Mouse (Mus musculus) right cerebral cortex, postnatal 4 days (tissue): Measurements from ENCODE around the gene Synpo2l.
A peak's percentile ranks its signal among the peaks of the same experiment; 100 is the strongest.

Source experiments
- DNase-seq: peaks from one replicate; pipeline ENCODE4 v3.0.0-alpha.2; 2022

Synpo2l gene

DNA sequence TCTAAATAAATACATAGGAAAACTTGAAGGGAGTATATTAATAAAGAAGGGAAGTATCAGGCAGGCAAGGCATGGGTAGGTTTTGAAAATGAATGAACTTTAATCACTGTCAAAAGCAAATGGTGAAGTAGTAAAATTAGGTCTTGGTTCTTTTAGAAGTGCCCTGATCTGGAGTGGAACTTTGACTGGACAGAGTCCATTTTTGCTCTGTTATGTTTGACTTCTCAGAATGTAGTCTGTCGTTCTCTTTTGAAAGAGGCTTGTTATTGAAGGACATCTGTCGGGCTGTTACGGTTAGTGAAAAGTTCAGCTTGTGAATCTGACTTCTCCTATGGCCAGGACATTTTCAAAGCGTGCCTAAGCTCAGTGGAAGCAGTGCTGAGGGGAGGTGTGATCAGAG lies 9.8 kb upstream of the Synpo2l start:
- no peak for DNase-seq

DNA sequence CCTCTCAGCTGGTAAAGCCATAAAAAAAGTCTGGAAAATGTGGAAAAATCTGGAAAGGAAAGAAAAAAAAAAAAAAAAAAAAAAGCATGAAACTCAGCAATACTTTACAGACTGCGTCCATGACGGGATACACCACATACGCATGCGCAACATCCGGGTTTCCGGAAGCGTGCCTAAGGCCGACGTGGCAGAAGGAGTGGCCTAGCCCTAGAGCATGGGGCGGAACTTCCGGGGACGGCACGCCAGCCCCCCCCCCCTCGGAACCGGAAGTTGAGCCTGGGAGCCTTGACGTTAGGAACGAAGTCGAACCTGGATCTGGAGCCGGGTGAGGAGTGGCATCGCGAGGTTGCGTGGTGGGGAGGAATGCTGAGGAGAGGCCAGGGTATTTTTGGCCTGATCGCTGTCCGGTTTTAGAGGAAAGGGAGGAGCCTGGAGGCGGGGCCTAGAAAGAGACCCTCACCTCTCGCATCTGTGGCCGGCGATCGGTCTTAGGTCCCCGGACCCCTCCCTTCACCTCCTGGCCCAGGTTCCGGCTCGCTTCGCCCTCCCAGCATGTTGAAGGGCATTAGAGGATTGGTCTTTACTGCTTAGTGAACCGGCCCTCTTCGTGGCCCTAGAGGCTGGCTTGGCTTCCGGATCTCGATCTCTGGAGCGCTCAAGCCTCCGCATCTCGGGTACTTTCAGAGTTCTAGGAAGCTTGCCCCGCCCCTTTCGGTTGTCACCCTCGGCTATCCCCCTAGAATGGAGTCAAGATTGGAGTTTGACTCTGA lies 6.1 kb upstream of the Synpo2l start, which contains the start of gene Sec24c:
Gene Sec24c (plus strand): TSS at position 245 of the 770 bp plus-strand sequence.
- DNase-seq: peak; percentile 100

DNA sequence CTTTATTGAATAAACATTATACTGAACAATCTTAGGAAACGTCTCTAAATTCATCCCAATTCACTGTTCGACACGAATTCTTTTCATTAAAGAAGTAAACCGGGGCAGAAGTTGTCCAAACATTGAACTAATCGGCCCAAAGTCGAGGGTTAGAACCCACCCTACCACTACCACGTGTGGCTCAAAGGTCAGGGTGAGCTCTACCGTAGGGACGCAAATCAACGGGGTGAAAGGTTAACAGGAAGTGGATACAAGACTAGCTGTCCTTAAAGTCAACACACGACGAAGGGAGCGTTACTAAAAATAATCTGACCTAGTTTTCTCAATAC lies 5.5 kb upstream of the Synpo2l start:
- DNase-seq: no peak

DNA sequence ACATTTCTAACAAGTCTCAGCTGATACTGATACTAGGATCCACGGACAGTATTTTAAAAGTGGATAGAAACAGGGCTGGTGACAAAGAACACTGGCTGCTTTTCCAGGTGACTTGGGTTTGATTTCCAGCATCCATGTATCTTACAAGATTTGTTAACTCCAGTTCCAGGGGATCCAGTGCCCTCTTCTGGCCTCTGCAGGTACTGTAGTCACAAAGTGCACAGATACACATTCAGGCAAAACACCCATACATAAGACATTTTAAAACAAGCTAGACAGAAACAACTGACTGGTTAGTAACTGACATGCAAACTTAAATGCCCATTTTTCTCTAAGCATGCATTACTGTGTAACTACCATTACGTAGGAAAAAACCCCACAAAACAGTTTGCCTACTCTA lies 4.8 kb upstream of the Synpo2l start:
- peak; percentile 44 for DNase-seq

DNA sequence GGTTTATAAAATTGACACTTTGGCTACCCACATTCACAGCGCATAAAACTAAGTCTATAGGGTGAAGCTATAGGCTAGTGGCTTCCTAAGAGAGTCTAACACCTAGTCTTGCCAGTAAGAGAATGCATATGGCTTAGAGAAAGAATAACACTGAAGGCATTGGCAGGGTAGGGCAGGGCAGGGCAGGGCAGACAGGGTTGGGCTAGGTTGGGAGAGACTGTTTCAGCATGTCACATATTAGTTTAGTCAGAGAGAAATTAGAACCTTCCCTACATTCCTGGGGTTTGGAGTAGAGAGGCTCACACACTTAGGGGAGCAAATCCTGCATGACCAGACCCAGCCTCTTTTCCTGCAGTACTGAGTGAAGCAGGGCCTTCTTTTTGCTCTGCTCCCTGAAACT lies 685 bp downstream of the Synpo2l start:
- DNase-seq: no peak

DNA sequence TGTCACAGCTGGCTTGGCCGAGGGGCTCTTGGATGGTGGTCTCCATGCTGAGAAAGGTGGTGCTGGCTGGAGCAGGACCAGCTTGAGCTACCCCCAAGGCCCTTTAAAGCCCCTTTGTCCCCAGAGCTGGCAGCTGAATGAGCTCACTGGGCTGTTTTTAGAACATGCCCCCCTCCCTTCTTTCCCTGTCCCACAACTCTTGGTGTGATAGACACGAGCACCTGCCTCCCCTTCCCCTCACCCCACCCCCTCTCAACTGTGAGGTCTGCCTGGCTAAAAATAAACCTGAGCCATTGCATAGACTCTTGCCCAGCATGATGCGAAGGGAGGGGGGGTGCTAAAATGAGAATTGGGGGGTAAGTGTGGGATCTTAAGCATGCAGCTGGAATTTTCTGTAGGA lies 3.7 kb downstream of the Synpo2l start:
- DNase-seq: no peak

DNA sequence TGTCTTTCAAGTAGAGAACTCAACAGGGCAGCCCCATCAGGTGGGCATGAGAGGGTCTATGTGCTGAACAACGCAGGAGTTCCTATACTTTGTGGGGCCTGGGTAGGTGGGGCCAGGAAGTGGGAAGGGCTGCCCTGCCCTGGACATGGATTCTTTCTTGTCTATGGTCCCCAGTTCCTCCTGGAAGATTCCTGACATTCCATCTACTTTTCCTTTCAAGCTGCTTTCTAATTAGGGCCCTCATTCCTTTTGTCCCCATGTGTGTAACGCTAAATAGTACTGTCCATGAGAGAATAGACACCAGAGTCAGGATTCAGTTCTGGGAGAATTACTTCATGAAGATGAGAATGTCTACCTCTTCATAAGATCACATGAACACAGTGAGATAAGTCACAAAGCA lies 4.6 kb downstream of the Synpo2l start:
- no peak for DNase-seq

DNA sequence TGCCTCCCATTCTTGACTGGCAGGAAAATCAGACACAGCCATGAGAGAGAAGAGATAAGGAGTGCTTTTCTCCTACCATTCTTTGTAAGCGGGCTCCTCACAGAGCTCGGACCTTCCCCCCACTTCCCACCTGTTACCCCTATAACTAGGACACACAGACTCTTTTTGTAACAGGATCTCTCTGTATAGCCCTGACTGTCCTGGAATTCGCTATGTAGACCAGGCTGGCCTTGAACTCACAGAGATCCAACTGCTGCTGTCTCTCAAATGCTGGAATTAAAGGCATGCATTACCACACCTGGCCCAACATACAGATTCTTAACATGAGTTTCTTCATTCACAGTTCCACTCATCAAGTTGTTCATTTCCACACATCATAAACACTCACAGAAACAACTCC lies 5.4 kb downstream of the Synpo2l start:
- DNase-seq: no peak

DNA sequence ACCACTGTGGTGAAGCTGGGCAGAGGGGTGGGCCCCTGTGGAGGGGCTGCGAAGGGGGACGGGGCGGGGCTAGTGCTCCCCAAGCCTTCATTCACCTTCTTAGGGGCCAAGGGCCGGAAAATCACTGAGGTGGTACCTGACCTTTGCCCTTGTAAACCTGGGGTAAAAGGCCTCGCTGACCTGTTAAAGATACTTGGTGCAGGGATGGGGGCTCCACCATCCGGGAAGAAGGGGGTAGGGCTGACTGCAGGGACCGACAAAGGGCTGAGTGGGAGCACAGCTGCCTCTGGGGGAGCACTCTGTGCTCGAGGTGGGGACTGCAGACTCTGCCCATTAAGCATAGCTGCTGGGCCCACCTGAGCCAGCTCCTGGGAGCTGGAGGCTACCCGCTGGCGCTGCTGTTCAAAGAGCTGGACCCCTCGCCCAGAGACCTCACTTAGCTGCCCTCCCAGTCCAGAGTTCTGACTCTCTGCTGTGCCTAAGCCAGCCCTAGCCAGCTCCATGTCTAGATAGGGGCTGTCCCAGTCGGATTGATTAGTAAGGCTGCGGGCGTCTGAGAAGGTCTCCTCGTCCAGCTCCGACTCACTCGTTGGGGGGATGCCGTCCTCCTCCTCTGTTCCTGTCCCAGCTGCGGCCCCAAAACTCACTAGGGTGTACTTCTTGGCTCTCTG lies 6.4 kb downstream of the Synpo2l start:
- peak; percentile 34 for DNase-seq

DNA sequence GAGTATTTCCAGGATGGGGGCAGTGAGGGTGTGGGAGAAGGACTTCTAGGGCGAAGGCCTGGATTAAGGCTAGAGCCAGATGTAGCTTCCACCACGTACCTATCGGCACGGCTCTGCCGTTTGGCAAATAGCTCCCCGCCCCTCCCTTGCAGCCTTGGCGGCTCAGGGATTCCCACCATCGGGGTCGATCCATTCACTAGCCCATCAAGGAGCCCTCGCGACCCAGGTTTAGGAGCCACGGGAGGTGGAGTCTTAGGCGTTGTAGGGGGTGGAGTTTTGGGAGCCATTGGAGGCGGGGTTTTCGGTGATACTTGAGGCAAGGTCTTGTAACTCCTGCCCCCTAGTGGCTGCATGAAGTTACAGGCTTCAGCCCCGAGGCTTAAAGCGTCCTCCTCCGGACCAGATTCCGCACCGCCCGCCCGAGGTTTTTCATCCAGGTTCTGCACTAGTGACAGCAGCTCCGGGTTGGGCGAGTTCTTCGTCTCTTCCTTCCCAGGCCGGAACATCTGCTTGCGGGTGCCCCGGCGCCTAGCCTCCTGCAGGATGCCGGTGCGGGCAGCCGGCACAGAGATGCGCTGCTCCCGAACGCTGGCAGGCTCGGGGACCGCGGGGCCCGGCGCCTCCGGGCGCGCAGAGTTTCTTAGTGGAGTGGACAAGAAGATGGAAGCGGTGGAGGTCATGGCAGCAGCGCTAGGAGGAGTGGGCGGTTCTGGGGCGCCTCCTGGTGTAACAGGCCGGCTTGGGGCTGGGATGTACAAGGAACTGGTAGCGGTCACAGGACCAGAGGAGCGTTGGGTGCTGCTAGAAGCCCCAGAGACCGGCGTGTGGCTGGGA lies 7.1 kb downstream of the Synpo2l start:
- DNase-seq: peak; percentile 86

DNA sequence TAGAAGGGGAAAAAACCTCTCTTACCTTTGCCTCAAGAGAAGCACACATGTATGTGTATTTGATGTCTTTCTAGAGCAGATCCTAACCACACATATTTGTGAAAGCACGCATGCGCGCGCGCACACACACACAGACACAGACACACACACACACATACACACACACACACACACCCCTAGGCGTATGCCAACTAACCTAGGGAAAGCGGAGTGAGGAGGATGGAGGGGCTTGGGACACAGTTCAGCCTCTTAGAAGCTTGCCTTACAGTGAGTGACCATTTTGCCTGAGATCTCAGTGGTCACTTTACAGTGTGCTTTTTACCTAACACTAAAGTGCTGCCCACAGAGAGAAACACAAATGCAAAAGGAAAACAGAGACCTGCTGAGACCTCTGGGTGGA lies 8.5 kb downstream of the Synpo2l start:
- no peak for DNase-seq

DNA sequence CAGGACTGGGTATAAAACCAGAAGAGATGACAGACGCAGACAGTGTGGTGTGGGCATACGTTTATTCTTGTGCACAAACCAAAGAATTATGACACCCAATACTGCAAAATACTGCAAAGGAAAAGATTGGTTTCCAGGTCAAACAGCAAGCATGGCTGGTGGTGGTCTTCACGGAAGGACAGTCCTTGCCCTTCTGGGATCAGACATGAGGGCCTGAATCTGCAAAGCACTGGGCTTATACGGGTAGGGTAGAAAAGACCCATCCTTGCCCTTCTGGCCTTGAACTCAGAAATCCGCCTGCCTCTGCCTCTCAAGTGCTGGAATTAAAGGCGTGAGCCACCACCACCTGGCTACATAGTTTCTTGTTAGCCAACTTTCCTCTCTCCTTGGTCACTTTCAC lies 9.3 kb downstream of the Synpo2l start:
- DNase-seq: no peak

DNA sequence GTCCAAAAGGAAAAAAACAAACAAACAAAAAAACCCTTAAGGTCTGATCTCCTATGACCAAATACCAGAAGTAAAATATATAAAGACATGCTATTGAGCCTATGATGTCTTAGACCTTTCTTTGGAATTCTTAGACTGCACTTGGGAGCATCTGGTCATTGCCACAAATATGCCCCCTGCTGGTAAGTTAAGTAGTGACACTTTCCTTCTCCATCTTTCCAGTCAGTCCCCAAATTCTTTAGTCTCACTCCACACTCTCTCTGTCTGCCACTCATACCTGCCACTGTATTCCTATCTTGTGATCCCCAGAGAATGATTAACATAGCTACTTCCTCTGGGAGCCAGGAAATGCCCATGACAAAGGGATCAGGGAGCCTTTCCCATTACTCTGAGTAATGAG lies 9.8 kb downstream of the Synpo2l start:
- no peak for DNase-seq

DNA sequence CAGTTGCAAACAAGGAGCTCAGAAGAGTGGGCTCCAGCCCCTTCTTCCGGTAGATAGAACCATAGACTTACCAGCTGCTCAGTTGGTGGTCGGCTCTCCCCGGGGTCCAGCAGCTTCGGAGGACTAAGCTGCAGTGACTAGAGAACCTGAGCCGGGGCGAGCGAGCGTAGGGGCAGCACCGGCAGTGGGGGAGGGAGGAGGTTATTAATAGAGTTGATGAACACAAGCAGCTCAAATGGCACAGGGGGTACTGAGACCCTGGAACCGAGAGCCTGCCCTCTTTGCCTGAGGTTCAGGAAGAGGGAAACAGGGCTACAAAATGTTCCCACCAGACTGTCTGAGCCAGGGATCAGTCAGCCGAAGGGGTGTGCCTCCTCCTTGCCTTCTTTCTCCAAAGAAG lies 11.8 kb downstream of the Synpo2l start, which contains the start of gene Myoz1:
Gene Myoz1 (minus strand): TSS at position 180 of the 400 bp plus-strand sequence.
- no peak for DNase-seq

DNA sequence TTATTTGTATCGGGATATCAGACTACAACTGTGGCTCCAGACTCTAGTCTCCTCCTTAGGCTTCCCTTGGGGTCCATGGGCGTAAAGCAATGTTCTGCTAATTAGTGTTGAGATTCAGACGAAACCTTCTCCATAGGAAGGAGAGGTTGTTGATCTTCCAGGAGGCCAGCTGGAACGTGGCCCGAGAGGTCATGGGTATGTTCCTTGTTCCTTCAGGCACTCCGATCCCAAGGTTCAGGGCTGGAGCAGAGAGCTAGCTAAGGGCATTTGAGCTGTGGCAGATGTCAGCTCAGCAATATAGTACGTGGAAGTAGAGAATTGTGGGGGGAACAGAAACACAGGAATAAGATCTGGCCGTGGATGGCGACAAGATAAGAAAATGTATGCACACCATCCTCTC lies 12.4 kb downstream of the Synpo2l start:
- no peak for DNase-seq

DNA sequence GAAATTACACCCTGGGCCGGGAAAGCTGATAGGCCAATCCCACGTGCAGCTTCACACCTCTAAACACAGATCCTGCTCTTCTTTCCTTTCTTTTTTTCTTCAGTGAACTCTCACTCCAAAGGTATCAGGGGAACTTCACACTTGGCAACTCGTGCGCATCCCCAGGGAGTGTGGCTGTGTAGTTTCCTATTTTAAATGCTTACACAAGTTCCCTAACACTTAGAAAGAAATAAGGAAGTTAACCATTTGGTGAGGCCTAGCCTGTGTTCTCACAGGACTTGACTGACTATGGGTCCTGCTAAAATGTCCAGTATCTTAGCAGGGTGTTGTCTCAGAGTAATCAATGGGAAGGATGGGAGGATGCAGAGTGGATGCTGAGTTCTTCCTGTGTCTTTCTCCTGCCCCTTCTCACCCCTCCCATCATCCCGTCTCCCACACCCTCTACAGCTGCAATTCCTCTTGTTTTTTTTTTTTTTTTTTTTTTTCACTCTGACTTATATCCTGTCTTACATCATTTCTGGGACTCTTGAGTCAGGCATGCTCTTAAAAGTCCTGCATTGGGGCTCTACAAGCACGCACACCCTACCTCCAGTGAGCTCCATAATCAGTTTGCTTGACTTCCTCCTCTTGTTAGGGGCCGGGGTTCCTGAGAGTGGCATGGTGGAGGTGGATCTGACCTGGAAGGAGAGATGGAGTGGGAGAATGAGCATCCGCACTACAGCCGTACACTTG lies 13.3 kb downstream of the Synpo2l start:
- no peak for DNase-seq

DNA sequence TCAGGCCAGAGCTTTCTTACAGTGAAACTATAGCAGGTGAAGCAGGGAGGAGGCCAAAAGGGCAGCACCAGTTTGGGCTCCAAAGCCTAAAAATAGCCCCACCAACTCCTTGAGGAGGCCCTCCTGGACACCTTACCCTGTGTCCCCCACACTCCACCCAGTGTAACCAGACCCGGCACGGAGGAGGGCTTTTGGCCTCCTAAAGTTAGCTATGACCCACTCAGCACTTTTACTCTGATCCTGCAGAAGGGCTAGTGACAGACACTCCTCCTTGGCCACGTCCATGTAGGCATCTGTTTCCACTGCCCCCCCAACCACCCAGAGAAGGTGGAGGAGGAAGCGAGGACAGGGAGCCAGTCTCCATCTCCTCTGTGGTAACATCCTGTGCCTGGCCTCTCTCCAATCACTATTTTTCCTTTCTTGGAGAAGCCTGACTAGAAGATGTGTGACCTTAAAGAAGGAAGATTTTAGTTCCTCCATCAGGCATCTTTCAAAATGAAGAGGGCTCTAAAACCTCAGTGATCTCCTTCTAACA lies 16.4 kb downstream of the Synpo2l start:
- no peak for DNase-seq

DNA sequence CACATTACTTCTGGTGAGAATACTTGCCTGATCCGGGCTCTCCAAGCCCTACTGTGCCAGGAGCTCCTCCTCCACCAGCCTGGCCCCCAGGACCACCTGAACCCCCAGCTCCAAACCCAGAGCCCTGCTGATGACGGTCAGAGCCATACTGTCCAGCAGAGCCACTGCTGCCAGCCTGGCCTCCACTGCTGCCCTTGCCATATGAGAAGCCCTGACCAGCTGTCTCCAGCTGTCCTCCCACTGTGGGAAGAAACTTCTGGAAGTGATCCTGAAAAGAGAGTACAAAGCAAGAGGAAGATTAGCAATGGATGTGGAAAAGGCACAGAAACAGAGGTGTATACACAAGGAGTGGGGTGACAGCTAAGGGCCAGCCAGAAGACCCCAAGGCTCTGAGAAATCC lies 17.2 kb downstream of the Synpo2l start:
- no peak for DNase-seq

DNA sequence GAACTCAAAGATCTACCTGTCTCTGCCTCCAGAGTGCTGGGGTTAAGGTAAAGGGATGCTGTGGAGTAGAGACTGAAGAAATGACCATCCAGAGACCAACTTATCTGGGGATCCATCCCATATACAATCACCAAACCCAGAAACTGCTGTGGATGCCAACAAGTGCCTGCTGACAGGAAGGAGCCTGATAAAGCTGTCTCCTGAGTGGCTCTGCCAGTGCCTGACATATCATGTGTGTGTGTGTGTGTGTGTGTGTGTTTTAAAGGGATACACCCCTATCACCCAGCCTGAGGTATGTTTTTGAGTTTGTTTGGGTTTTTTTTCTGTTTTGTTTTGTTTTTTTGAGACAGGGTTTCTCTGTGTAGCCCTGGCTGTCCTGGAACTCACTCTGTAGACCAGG lies 21.8 kb downstream of the Synpo2l start:
- DNase-seq: no peak

DNA sequence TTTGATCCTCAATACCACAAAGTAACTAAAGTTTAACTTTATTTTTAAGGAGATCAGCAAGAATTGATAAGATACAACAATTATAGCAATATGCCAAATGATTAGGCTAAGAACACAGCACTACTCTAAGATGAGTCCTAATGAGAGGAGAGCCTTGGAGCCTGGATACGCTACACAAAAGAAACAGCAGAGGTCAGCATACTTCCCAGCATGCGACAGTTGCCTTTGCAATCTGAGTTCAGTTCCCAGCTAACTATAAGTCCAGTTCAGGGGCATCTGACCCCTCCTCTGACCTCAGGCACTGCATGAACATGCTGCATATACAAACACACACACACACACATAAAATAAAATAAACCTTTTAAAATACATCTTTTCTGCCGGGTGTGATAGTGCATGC lies 22.6 kb downstream of the Synpo2l start:
- no peak for DNase-seq

DNA sequence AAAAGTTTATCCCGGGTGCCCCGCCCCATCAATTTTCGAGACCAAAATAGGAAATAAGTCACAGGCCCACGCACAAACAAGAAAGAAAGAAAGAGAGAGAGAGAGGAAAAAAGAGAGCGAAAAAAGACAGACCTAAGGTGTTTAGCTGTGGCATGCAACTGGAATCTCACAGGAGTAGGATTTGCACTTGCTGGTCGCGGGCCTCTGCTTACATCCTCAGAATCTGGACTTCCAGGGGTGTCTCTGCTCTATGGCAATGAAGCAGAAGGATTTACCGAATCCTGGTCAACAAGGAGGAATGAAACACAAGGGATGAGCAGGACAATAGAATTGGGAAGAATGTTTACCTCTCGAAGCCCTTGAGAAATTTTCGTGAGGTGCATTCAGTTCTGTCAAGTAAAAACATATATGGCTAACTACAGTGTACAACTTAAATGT lies 26.7 kb downstream of the Synpo2l start:
- DNase-seq: no peak

DNA sequence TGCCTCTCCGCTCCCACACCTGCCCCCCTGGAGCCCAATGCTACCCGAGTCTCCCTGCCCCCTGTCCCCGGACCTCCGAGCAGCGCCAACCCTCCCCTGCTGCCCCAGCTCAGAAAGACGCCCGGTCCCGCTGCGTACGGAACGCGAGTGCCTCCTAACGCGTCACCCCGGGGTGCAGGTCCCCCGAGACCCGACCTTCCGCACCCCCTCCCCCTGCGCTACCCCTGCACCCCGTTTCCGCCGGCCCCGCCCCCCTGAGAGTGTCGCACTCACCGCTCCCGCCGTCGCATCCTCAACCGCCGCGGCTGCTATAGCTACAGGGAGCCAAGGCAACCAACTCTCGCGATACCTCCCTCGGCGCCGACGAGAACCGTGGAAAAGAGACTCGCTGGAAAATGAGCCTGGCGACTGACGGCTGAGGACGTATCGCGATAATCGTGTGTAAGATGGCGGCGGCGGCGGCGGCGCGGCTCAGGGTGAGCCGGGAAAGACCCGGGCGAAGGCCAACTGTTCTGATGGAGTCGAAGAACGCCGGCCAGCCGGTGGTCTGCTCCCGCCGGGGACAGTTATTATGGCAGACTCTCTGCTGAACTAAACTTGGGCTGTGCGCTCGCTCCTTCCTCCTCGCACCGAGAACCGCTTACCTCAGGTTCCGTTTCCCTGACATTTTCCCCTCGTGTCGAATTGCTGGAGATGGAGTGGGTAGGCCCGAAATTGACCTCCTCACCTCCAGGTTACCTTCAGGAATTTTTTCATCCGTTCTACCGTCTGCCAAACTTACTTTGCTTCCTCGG lies 27.3 kb downstream of the Synpo2l start, which contains the start of gene Usp54:
Gene Usp54 (minus strand): TSS at position 420 of the 794 bp plus-strand sequence.
- DNase-seq: peak; percentile 97
